ENCODE assay signal across 8 mouse cellular contexts in genomic region chr12:112144377-112145115, GRCm38 (mm10). TPM values are rescaled to one million over a fixed set of nuclear protein-coding genes. Genes with fewer than 3 reads are reported as not detected.
A peak's percentile ranks its signal among the peaks of the same experiment; 100 is the strongest.
DNase-seq lines count a peak whose midpoint lies in the region; ATAC-seq and TF ChIP-seq lines count a peak whose summit lies in the region.

No protein-coding gene starts in this region.

- H3K9ac ChIP-seq in kidney, postnatal 0 days (ENCODE audit: low read depth, low read length): no peak overlapping the region
- peak overlapping the region; percentile 38; the same call in 1 of the 2 replicates for H3K9ac ChIP-seq in embryonic facial prominence, embryonic 14.5 days (ENCODE audit: low read depth, low read length)
- H3K9ac ChIP-seq in intestine, embryonic 16.5 days (ENCODE audit: low read depth, low read length): peak overlapping the region; percentile 3; the same call in 1 of the 2 replicates
- H3K9ac ChIP-seq in neural tube, embryonic 13.5 days: peak overlapping the region; percentile 75

- H3K4me2 ChIP-seq in kidney, postnatal 0 days (ENCODE audit: low read length): peak overlapping the region; percentile 64
- H3K4me2 ChIP-seq in embryonic facial prominence, embryonic 14.5 days (ENCODE audit: low read depth, low read length): peak overlapping the region; percentile 89
- H3K4me2 ChIP-seq in intestine, embryonic 16.5 days (ENCODE audit: low read depth, low read length): peak overlapping the region; percentile 94
- peak overlapping the region; percentile 83 for H3K4me2 ChIP-seq in neural tube, embryonic 13.5 days

- ATAC-seq in kidney, postnatal 0 days (replicated peaks; ENCODE audit: low FRiP score, low read depth): no peak
- ATAC-seq in embryonic facial prominence, embryonic 14.5 days (ENCODE audit: low read depth): no peak
- no peak for ATAC-seq in intestine, embryonic 16.5 days
- peak; percentile 15 for ATAC-seq in neural tube, embryonic 13.5 days (ENCODE audit: low read depth)
- no peak for ATAC-seq in frontal cortex, adult (ENCODE audit: low TSS enrichment)

- no peak overlapping the region for H3K27ac ChIP-seq in kidney, postnatal 0 days
- no peak overlapping the region for H3K27ac ChIP-seq in kidney, adult 2 months (ENCODE audit: insufficient read depth, low read depth, low read length)
- H3K27ac ChIP-seq in embryonic facial prominence, embryonic 14.5 days (replicated peaks; ENCODE audit: low read depth, low read length): no peak overlapping the region
- H3K27ac ChIP-seq in intestine, embryonic 16.5 days (ENCODE audit: low read length): no peak overlapping the region
- H3K27ac ChIP-seq in neural tube, embryonic 13.5 days (replicated peaks): peak overlapping the region; percentile 73

- WGBS in kidney, postnatal 0 days: 1% methylated on average over 46 of the region's 46 CpGs
- 2% methylated on average over 46 of the region's 46 CpGs for WGBS in kidney, adult 2 months
- under 1% methylated on average over 46 of the region's 46 CpGs for WGBS in embryonic facial prominence, embryonic 14.5 days
- 1% methylated on average over 46 of the region's 46 CpGs for WGBS in intestine, embryonic 16.5 days
- under 1% methylated on average over 46 of the region's 46 CpGs for WGBS in neural tube, embryonic 13.5 days

- no peak for TF ChIP-seq CTCF in kidney, postnatal 0 days (IDR thresholded peaks at IDR 0.05; ENCODE audit: low read depth)
- TF ChIP-seq CTCF in kidney, adult 2 months (conservative IDR thresholded peaks at IDR 0.05; ENCODE audit: insufficient read depth, insufficient read length, low read depth, low read length): no peak

- DNase-seq in kidney, postnatal 0 days (ENCODE audit: low spot score): no peak
- DNase-seq in kidney, adult 2 months: no peak
- no peak for DNase-seq in embryonic facial prominence, embryonic 14.5 days (ENCODE audit: low spot score)
- DNase-seq in cerebellum, adult 9-11 months: no peak
- no peak for DNase-seq in cerebellum, postnatal 4 days (ENCODE audit: low spot score in 2 of 2)

- peaks cover 44% of the 10 kb centered on the region for H3K27me3 ChIP-seq in kidney, postnatal 0 days (ENCODE audit: insufficient read depth, low read length)
- no peaks in the 10 kb centered on the region; the same call in 1 of the 2 replicates for H3K27me3 ChIP-seq in kidney, adult 2 months (replicated peaks; ENCODE audit: control insufficient read depth, insufficient read depth, low read length)
- H3K27me3 ChIP-seq in embryonic facial prominence, embryonic 14.5 days (replicated peaks; ENCODE audit: control insufficient read depth, insufficient read depth, low read length): peaks cover 45% of the 10 kb centered on the region
- peaks cover 49% of the 10 kb centered on the region for H3K27me3 ChIP-seq in intestine, embryonic 16.5 days (replicated peaks; ENCODE audit: control insufficient read depth, insufficient read depth, low read length)
- H3K27me3 ChIP-seq in neural tube, embryonic 13.5 days: peaks cover 88% of the 10 kb centered on the region

- no peak for TF ChIP-seq POLR2A in kidney, adult 2 months (IDR thresholded peaks at IDR 0.05; ENCODE audit: low read depth, low read length)

- peaks cover 26% of the 10 kb centered on the region for H3K4me1 ChIP-seq in kidney, postnatal 0 days (replicated peaks; ENCODE audit: insufficient read depth, low read length)
- H3K4me1 ChIP-seq in kidney, adult 2 months (ENCODE audit: control insufficient read depth, insufficient read depth, low read length): no peaks in the 10 kb centered on the region
- H3K4me1 ChIP-seq in embryonic facial prominence, embryonic 14.5 days (ENCODE audit: control insufficient read depth, insufficient read depth, low read length): peaks cover 32% of the 10 kb centered on the region
- peaks cover 33% of the 10 kb centered on the region for H3K4me1 ChIP-seq in intestine, embryonic 16.5 days (ENCODE audit: control insufficient read depth, insufficient read depth, low read length)
- H3K4me1 ChIP-seq in neural tube, embryonic 13.5 days (replicated peaks): peaks cover 70% of the 10 kb centered on the region

- peak overlapping the region; percentile 33 for H3K4me3 ChIP-seq in kidney, postnatal 0 days (replicated peaks; ENCODE audit: low read depth, low read length)
- H3K4me3 ChIP-seq in kidney, adult 2 months (ENCODE audit: insufficient read depth, low read depth, low read length): no peak overlapping the region
- peak overlapping the region; percentile 67 for H3K4me3 ChIP-seq in embryonic facial prominence, embryonic 14.5 days (ENCODE audit: low read depth, low read length)
- H3K4me3 ChIP-seq in intestine, embryonic 16.5 days (ENCODE audit: low read length): peak overlapping the region; percentile 48
- peak overlapping the region; percentile 49 for H3K4me3 ChIP-seq in neural tube, embryonic 13.5 days

- H3K36me3 ChIP-seq in kidney, postnatal 0 days (ENCODE audit: insufficient read depth, low read length): no peaks in the 10 kb centered on the region
- H3K36me3 ChIP-seq in kidney, adult 2 months (ENCODE audit: control insufficient read depth, insufficient read depth, low read length): no peaks in the 10 kb centered on the region
- H3K36me3 ChIP-seq in embryonic facial prominence, embryonic 14.5 days (ENCODE audit: control insufficient read depth, insufficient read depth, low read length): peaks cover 4% of the 10 kb centered on the region; the same call in 1 of the 2 replicates
- H3K36me3 ChIP-seq in intestine, embryonic 16.5 days (ENCODE audit: control insufficient read depth, insufficient read depth, low read length): no peaks in the 10 kb centered on the region
- no peaks in the 10 kb centered on the region for H3K36me3 ChIP-seq in neural tube, embryonic 13.5 days

- no peaks in the 10 kb centered on the region for H3K9me3 ChIP-seq in kidney, postnatal 0 days (replicated peaks; ENCODE audit: low read length)
- no peaks in the 10 kb centered on the region for H3K9me3 ChIP-seq in embryonic facial prominence, embryonic 14.5 days (ENCODE audit: control insufficient read depth, low read length)
- no peaks in the 10 kb centered on the region for H3K9me3 ChIP-seq in intestine, embryonic 16.5 days (ENCODE audit: control insufficient read depth, low read length)
- H3K9me3 ChIP-seq in neural tube, embryonic 13.5 days: no peaks in the 10 kb centered on the region

RNA-seq across cellular contexts. Expression of gene Kif26a, which starts 1.5 kb away (rescaled TPM):
- polyA plus RNA-seq in kidney, postnatal 0 days (2015; fragmentation: Nextera tagmentation; extraction: Ambion mirVana): 2.2 and 2.7 TPM in 2 replicates
- 3.8 and 4.2 TPM in 2 replicates for polyA plus RNA-seq in kidney, adult 2 months (2012; rRNA removed)
- 4.0 TPM in 2 replicates for polyA plus RNA-seq in embryonic facial prominence, embryonic 14.5 days (2014; fragmentation: Nextera tagmentation; extraction: Ambion mirVana)
- polyA plus RNA-seq in intestine, embryonic 16.5 days (2015; fragmentation: Nextera tagmentation; extraction: Ambion mirVana): 1.9 and 2.4 TPM in 2 replicates
- polyA plus RNA-seq in neural tube, embryonic 13.5 days (2015; fragmentation: Nextera tagmentation; extraction: Ambion mirVana): 4.7 and 4.9 TPM in 2 replicates

RNA-seq across cellular contexts. Expression of gene Aspg, which starts 38.1 kb away (rescaled TPM):
- polyA plus RNA-seq in kidney, postnatal 0 days (2015; fragmentation: Nextera tagmentation; extraction: Ambion mirVana): 2.2 and 2.3 TPM in 2 replicates
- polyA plus RNA-seq in kidney, adult 2 months (2012; rRNA removed): 39.2 and 52.5 TPM in 2 replicates
- 1.4 and 2.6 TPM in 2 replicates for polyA plus RNA-seq in embryonic facial prominence, embryonic 14.5 days (2014; fragmentation: Nextera tagmentation; extraction: Ambion mirVana)
- 38.4 and 40.4 TPM in 2 replicates for polyA plus RNA-seq in intestine, embryonic 16.5 days (2015; fragmentation: Nextera tagmentation; extraction: Ambion mirVana)
- polyA plus RNA-seq in neural tube, embryonic 13.5 days (2015; fragmentation: Nextera tagmentation; extraction: Ambion mirVana): 0.25 and 0.29 TPM in 2 replicates

Comparison
In these comparisons a context has a peak if more than half of its experiments do, and no peak if none do; other contexts are left out.
1. RNA of gene Aspg, which starts 38.1 kb away (polyA plus RNA-seq): 39.2 to 52.5 TPM in kidney, adult 2 months and 38.4 to 40.4 TPM in intestine, embryonic 16.5 days; 2.2 to 2.3 TPM in kidney, postnatal 0 days, 1.4 to 2.6 TPM in embryonic facial prominence, embryonic 14.5 days and 0.25 to 0.29 TPM in neural tube, embryonic 13.5 days; every median in the first group is over 10 times any median in the second.
2. Peak in every context shown above with its lines, with median percentiles within 50 percentile points of each other: H3K4me2 ChIP-seq.